Comparison of ENCODE assay signal across 25 mouse cellular contexts in genomic region chr2:125125824-125126223, GRCm38 (mm10). TPM values are rescaled to one million over a fixed set of nuclear protein-coding genes. Genes with fewer than 3 reads are reported as not detected.
"Had no signal": no experiment of that assay in that cellular context is flagged by ENCODE, and none has a peak within 500 bp of the region (broad histone marks: within the 10 kb centered on the region; RNA-seq: fewer than 3 reads in every experiment).

No protein-coding gene starts in this region.

- H3K4me3 ChIP-seq: limb, embryonic 12.5 days; limb, embryonic 15.5 days; midbrain, embryonic 15.5 days; neural tube, embryonic 12.5 days; neural tube, embryonic 15.5 days; stomach, embryonic 15.5 days had no signal

- H3K27me3 ChIP-seq: limb, embryonic 12.5 days; midbrain, embryonic 15.5 days; neural tube, embryonic 12.5 days; neural tube, embryonic 15.5 days; stomach, embryonic 15.5 days had no signal

- H3K9ac ChIP-seq: limb, embryonic 12.5 days; limb, embryonic 15.5 days; liver, embryonic 14.5 days; liver, postnatal 0 days; lung, embryonic 14.5 days; midbrain, embryonic 15.5 days; neural tube, embryonic 12.5 days; neural tube, embryonic 15.5 days; stomach, embryonic 15.5 days had no signal

- DNase-seq: kidney, adult 2 months; kidney, postnatal 14 days; kidney, postnatal 4 days; left cerebral cortex, postnatal 4 days; liver, postnatal 0 days; lung, embryonic 14.5 days; retina, postnatal 1 day; right cerebral cortex, postnatal 25 days; spleen, adult 18-20 months; thymus, postnatal 25 days had no signal

- H3K9me3 ChIP-seq: limb, embryonic 12.5 days; limb, embryonic 15.5 days; midbrain, embryonic 15.5 days; neural tube, embryonic 12.5 days; neural tube, embryonic 15.5 days; stomach, embryonic 15.5 days had no signal

- H3K27ac ChIP-seq: limb, embryonic 12.5 days; limb, embryonic 15.5 days; liver, embryonic 14.5 days; macrophage; midbrain, embryonic 15.5 days; neural tube, embryonic 12.5 days; neural tube, embryonic 15.5 days; stomach, embryonic 15.5 days had no signal

- H3K4me2 ChIP-seq: limb, embryonic 12.5 days; limb, embryonic 15.5 days; liver, embryonic 11.5 days; lung, embryonic 14.5 days; midbrain, embryonic 11.5 days; midbrain, embryonic 15.5 days; neural tube, embryonic 12.5 days; neural tube, embryonic 15.5 days; stomach, embryonic 15.5 days had no signal

- ATAC-seq: intestine, postnatal 0 days; liver, postnatal 0 days; lung, postnatal 0 days; midbrain, embryonic 15.5 days had no signal

- H3K36me3 ChIP-seq: limb, embryonic 12.5 days; limb, embryonic 15.5 days; midbrain, embryonic 15.5 days; neural tube, embryonic 12.5 days; neural tube, embryonic 15.5 days; stomach, embryonic 15.5 days had no signal

RNA-seq across cellular contexts. Expression of gene Ctxn2, which starts 10.7 kb away (rescaled TPM):
- polyA plus RNA-seq: kidney, embryonic 16.5 days; limb, embryonic 12.5 days; limb, embryonic 15.5 days; liver, embryonic 11.5 days; liver, embryonic 14.5 days; liver, postnatal 0 days; lung, embryonic 14.5 days; lung, postnatal 0 days; macrophage; thymus, postnatal 0 days; urinary bladder, adult 2 months had no signal

RNA-seq across cellular contexts. Expression of gene Slc12a1, which starts 26.5 kb away (rescaled TPM):
- polyA plus RNA-seq: intestine, postnatal 0 days; limb, embryonic 12.5 days; limb, embryonic 15.5 days; liver, embryonic 11.5 days; liver, embryonic 14.5 days; liver, postnatal 0 days; lung, embryonic 14.5 days; macrophage; midbrain, embryonic 15.5 days; stomach, embryonic 15.5 days; urinary bladder, adult 2 months had no signal

RNA-seq across cellular contexts. Expression of gene Slc24a5, which starts 57.9 kb away (rescaled TPM):
- total RNA-seq: left cerebral cortex, postnatal 4 days had no signal
- polyA plus RNA-seq: intestine, postnatal 0 days had no signal
